Mouse (Mus musculus): ENCODE measurements at regions not wholly inside any gene's neighbourhood (a gene's known extent, or its start where the extent isn't known, plus 50 kb on each side); places are given as distances from the start of the nearest gene placed in this dataset.
A peak's percentile ranks its signal among the peaks of the same experiment; 100 is the strongest.

DNA sequence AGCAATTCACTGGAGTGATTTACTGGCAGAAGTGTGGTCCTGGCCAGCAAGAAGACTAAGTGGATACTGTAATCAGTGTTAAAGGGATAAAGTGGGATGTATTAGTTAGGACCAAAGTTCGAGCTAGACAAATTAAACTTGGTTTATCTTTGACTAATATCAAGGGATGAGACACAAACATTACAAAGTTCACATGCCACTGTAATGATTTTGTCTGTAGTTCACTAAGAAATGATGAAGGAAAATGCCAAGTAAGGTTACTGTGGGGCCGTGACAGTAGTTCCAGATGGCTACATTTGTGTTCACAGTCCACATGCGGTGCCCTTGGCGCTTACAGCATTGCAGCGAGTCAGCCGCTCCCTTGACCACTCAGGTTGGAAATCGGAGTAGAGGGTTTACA, 458.2 kb upstream of the Pkn2 start:
- DNase-seq, result no peak

DNA sequence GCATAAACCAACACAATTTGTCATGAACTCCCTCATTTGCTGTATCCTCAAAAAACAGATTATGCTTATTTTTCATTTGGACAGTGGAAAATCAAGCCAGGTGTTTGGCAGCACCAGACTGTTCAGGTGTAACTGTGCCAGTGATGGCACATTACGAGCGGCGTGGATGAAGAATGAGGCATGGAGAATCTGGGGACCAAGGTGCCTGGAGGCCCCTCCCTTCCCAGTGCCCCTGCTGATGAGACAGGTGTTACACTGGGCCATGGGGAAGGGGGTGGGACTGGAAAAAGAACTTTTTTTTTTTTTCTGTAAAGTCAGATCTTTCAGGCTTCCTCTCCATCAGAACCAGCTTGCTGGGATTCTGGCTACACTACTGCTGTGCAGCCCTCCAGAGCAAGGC, 451.5 kb upstream of the Pkn2 start:
- DNase-seq, result no peak

DNA sequence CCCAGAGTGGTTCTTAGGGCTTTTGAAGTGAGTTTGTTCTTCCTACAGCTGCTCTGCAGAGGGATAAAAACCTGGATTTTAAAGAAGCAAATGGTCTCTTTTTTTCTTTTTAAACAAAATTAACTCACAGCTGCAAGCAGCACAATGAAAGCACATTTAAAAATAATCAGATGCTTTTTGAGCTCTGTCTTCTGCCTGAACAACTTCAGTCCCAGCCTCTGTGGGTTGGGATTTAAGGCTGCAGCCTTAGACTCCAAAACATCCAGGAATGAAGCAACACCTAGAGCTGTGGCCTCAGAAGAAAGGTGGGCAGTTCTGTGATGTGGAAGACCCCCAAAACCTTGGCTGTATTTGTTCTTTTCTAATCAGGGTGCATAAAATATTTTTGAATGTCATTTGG, 446.7 kb upstream of the Pkn2 start:
- no peak for DNase-seq

DNA sequence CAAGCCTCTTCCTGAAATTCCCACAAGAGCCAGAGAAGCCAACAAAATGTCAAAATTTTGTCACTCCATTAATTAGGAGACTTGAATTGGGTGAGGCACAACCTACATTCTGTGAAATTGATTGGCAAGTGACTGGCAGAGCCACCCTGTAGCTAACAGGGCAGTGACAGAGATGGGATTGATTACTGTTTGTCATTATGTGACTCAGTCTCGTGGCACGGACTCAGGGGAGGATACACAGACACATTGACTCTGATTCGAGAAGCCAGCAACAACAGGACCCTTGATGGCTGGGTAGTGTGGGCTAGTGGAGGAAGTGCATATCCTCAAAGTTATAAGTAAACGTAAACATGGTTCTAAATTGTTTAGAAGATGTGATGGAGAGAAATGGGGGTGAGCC, 445.8 kb upstream of the Pkn2 start:
- DNase-seq, result no peak

DNA sequence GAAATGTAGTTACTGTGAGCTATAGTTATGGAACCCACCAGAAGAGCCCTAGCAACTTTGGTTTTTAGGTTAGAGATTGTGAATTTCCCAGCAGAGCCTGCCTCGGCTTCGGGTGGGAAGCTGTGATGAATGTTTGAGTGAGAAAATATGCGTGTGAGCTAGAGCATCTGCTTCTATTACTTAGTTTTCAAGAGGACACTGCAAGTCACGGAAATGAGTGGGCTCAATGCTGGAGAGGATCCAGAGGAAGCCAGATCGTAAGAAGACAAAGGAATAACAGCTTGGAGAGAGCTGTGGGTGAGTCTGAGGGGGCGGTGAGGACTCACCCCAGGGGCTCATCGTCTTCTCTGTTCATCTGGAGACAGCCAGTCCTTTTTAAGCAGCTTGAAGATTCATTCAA, 434.7 kb upstream of the Pkn2 start:
- DNase-seq, result peak; percentile 80

DNA sequence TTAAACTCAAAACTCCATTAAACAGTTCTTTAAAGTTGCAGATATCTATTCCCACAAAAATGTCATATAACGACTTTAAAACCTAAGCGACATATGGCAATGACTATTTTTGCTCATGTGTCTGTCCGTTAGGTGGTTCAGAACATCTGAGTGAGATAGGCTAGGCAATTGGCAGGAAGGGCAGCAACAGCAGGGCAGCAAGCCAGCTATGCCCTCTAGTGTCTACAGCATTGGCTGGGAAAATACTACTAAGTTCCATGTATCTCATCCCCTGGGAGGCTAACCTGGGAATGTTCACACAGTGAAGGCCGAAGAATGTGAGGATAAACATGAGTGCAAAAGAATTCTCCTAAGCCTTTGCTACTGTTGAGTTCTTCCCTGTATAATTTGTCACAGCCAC, 410.0 kb upstream of the Pkn2 start:
- peak; percentile 25 for DNase-seq

DNA sequence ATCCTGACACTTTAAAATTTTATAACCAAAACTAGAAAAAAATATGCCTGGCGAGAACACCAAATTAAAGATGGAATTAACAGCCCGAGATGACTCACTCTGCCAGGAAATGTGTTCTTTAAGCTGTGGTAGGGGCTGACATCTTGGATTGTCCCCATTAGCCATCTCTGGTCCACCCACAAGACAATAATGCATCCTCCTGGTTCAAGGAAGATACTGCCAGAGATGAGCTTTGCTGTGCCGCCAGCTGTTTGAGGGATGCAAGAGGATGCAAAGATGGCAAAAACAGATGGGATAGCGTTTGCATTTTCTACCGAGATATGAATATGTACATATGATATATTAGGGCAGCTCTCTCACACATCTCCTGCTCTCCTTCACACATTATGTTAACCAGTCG, 382.3 kb upstream of the Pkn2 start:
- peak; percentile 54 for DNase-seq

DNA sequence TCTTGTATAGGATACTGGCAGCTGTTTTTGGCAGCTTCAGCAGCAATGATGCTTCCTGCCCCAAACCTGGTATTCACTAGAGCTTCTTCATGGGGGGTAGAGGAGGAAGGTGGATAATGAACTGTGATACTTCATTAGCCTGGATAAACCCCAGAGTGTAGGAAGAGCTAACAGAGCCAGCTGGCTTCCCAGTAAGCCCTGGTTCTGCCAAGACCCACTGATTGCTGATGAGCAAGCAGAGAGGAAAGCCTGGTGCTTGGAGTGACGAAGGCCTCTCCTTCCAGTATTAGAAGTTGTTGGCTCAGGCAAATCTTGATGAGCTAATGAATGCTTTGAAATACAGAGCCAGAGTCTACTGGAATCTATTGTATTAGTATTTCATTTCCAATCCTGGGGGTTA, 370.8 kb upstream of the Pkn2 start:
- DNase-seq, result no peak

DNA sequence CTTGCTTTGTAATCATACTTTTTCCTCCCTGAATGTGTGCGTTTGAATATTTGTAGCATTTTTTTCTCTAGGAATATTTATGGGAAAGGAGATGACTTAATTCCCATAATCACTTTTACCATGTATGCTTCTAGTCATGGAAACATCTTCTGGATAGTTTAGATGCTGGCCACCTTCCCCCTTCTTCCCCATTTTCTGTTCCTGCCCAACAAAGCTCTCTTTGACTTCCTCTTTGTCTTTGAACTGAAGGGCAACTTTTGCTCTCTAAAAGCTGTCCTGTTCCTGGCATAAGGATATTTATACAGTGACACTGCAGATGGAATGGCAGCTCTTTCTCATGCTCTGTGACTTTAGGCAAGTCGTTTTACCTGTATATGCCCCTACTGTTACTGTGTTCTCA, 370.2 kb upstream of the Pkn2 start:
- DNase-seq, result no peak

DNA sequence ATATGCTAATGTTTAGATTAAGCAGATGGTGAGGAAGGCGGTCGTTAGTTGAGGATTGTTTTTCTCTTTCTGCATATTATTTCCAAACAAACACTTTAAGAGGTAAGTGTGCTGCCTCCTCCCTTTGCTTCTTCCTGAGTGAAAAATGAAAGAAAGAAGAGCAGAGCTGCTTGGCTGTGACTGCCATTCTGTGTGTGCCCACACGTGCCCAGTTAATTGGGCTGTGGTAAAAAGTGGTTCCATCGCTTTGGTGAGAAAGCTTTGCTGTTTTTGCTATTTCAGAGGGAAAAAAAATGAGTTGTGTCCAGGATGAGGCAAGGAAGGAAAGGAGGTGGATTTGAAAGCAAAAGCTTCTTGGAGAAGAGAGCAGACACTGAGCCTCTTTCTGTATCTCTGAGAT, 360.9 kb upstream of the Pkn2 start:
- peak; percentile 14 for DNase-seq

DNA sequence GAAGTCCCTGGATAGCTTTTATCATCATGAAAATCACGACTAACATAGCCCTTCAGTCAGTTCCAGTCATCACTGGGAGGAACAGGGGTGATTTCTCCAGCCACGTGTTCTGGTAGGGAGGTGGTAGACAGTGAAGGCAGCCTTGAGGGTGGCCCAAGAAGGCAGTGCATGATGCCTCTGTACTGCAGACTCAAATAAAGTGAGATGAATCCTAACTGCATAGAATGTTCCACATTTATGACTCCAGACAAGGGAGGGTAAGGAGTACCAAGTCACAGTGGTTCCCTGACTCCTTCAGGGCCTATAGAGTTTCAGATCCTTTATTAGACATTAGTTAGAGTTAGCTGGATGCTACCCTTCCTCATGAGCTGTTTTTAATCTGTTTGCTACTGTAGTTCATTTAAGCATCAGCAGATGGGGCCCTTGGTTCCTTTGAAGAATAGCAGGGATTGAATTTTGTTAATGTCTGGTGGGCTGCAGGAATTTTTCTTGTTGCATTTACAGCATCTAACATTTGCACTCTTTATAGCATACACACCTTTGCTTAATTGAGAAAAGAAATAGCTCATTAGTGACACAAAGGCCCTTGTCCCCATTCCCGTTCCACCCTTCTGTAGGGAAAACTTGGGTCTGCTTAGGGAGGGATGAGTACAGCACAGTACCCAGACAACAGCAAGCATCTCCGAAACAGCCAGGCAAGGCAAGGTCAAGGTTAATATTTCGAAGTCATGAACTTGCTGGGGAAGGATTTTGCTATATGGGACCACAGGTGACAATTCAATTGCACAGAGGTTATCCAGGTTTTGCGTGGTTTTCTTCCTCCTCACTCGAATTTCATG, 359.0 kb upstream of the Pkn2 start:
- DNase-seq, result no peak

DNA sequence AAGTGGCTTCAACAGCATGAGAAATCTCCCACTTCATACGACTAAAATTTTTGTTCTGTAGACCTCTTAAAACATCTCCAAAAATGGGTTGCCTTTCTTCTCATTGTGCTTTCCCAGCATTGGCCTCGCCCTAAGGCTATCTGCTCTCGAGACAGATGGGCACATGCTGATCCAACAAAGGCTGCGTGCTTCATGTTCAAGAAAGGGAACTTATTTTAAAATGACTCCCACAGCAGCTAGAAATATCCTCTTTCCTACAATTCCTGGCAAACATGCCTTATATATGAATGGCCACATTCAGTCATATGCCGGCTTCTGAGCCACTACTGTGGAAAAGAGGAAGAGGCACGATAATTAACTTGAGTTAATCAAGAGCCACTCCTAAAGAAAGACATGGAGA, 356.7 kb upstream of the Pkn2 start:
- peak; percentile 16 for DNase-seq

DNA sequence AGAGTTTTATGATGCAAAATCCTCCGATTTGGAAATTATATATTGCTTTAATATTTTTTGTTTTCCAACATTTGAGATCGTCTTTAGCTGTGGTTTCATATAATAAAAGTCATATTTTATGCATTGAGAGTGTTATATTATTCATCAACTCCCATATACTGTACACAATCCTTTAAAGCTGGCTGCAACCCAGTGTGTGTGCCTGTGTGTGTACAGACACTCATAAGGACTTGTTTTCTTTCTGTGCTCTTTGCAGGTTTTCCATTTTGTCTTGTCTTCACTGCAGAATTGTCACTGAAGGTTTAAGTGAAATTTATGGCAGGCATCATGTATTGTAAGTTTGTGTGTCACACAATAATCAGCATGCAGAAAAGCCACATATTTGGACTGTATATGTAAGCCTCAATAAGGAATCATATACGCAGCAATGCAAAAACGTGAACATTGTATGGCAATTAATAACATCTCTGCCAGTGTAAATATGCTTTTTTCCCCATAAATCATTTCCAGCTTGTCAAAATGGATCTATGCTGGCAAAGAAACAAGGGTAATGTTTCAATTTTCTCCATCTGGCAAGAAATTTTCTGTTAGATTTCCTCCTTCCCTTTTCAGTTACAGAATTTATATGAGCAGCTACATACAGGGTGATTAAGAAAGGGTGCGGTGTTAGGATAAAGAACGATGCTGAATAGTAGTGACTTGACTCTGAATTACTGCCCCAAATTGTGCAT, 342.4 kb upstream of the Pkn2 start:
- DNase-seq, result no peak

DNA sequence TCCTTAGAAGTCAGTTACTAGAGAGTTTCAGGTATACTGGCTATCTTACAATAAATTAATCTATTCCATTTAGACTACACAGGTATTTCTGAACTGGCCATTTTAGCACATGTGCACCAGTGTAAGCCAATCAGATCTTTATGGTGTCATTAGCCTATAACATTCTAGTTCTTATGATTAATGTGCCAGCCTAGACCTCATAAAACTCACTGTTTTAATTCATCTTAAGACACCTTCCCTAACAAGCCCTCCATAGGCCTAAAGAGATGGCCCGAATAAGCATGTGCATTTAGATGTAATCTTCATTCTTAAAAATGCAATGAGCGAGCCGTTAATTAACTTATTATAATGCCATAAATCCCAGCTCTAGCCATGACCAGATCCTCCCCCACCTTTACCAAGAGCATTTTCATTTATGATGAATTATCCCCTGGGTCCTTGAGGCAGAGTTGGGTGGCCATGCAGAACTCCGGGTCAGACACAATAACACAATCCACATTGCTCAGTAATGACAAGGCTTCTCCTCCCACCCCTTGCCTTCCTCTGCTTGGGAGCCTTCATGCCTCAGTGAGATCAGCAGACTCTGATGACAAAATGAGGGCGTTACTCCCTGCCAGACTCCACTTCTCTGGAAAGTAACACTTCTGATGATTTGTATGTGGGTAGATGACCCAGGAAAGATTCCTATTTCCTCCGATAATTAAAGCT, 311.6 kb upstream of the Pkn2 start:
- DNase-seq, result no peak

DNA sequence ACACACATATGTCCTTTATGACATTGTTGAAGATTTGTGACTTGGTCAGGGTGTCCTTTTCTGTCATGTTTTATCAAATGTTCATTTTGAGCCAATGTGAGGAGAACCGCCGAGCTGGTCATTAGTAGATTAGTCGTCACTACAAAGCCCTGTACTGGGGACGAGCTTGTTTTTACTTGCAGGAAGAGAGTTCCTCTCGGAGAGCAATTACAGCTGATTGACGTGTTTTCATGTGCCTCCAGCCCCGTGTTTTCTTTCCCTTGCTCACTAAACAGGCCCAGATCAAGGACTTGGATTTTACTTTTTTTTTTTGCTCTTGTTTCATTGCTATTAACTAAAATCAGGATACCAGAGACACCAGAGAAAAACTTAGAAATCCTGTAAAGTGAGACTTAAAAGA, 307.1 kb upstream of the Pkn2 start:
- DNase-seq, result no peak

DNA sequence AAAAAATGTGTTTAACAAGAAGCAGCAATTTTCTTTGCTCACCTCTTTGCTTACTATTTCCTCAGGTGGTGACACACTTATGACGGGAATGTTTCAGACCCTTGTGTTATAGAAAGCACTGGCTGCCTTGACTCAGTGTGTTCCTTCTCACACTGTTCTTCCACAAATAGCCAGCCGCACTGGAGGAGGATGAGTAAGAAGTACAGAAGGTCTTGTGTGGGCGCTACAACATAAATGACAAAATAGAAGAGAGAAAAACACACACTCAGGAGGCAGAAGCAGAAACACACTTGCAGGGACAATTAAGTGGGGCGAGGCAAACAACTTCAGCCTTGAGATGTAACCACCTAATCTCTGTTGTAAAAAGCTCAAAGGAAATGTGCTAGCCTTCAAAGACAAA, 292.2 kb upstream of the Pkn2 start:
- DNase-seq, result peak; percentile 56

DNA sequence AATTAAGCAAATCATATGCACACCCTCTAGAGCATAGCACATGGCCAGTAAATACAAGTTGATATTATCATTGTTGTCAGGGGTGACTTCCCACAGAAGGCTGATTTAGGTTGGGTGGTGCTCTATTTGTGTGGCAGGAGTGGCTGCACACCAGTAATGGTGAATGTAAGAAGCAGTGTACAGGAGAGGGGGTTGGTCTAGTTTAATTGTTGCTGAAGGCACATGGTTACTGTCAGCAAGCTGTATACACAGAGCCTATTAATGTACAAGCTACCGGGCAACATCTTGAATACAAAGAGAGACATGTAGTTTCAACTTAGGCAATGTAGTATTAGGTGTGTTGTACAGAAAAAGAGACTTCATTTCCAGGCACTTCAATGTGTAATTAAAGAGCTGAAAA, 280.6 kb upstream of the Pkn2 start:
- DNase-seq, result no peak

DNA sequence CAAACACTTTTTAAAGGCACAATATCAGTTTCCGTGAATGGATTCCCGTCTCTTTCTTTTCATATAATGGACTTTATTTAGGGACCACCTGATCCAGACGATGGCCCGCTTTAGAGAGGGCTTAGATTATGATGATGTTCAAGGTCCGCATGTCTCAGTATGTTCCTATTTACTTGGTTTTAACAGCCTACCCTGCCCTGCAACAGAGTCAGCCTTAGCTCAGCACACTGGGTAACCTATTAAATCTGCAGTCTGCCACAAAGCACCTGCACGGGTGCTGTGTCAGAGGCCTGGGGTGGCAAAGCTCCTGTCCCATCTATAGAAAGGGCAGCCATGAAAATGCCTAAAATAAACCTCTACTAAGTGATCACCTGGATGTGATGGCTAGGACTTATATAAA, 280.2 kb upstream of the Pkn2 start:
- DNase-seq, result no peak

DNA sequence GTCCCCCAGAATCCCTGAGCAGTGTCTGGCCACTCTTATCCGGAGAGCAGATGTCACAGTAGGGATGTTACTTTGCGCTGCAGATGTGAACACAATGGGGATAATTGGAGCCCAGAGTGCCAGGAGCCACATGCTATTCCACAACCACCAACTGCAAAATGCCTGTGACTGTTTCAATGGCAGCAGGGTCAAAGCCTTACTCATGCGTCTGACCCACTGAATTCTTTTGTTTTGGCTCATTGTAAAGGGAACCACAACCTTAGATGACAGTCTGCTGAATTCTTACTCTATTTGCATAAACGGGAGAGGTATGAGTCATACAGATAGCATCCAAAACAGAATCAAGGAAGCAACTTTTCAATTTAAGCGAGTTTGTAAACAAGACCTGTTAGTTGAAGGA, 276.8 kb upstream of the Pkn2 start:
- no peak for DNase-seq

DNA sequence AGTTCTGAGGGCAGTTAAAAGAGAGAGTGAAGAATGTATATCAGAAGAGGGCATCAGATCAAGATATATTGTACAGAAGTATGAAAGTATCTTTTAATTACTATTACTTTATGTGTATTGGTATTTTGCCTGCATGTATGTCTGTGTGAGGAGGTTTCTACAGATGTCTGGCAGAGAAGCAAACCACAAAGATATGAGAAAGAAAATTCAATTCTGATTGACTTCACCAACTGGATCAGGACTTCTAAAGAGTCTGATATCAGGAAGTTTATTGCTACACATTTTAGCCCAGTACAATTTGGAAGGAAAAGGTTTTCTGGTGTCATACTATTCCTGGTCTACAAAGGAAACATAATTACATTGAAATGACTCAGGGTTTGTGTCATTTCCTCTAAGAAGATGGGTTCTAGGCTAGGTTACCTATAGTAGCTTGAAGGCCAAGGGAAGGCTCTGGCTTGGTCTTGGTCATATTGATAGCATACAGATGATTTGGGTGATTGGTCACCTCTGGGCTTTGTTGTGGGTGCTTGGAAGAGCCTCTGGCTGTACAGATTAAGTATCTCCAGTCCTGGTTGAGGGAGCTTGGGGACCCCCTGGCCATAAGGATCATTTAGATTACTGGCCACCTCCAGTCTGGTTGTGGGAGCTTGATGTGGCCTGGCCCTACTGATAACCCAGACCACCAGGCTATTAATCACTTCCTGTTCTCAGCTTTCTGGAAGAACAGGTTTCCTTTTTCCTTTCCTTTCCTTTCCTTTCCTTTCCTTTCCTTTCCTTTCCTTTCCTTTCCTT, 275.1 kb upstream of the Pkn2 start:
- no peak for DNase-seq

DNA sequence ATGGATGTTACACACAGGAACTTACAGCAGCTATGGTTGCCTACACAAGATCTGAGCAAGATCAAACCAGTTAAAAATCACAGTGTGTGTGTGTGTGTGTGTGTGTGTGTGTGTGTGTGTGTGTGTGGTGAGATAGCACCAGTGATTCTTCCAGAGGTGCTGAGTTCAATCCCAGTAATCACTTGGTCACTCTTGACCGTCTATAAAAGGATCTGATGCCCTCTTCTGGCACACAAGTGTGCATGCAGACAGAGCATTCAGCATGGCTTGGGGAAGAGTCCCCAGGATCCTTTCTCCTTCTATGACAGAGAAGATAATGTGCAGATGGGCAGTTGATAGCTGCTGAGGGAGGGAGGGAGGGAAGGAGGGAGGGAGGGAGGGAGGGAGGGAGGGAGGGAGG, 274.4 kb upstream of the Pkn2 start:
- DNase-seq, result no peak

DNA sequence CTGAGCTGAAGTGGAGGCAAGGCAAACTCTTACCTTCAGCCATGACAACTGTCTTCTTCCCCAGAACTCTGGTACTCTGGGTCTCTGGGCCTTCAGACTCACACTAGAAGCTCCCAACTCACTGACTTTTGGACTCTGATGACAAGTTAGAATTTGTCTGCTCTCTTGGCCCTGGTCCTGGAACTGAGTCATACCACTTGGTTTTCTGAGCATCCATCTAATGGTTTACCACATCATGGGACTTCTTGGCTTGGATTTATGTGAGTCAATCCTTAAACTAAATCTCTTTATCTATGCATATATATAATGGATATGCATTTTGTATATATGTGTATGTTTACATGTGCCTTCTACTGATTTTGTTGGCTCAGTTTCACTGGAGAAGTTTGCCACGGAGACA, 273.8 kb upstream of the Pkn2 start:
- DNase-seq, result no peak

DNA sequence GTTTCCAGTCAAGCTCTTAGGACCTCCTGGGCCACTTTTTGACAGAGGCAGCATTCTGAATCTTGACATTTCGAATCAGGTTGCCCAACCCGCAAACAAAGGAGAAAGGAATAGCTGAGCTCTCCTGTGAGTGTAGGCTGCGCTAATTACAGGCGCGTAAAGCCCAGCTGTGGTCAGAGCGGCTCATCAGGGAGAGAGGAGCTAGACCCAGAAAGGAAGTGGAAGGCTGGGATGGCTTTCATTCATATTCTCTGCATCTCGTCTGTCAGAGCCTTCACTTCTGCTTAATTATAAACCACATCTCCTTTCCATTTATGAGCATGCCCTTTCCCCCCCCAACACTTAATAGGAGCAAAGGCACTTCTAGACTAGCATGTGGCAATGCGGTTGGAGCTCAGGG, 265.7 kb upstream of the Pkn2 start:
- DNase-seq, result no peak

All from right cerebral cortex, postnatal 25 days (tissue).